Mouse (Mus musculus): ENCODE results near the gene Bora.
A peak's percentile ranks its signal among the peaks of the same experiment; 100 is the strongest.

Bora gene

DNA sequence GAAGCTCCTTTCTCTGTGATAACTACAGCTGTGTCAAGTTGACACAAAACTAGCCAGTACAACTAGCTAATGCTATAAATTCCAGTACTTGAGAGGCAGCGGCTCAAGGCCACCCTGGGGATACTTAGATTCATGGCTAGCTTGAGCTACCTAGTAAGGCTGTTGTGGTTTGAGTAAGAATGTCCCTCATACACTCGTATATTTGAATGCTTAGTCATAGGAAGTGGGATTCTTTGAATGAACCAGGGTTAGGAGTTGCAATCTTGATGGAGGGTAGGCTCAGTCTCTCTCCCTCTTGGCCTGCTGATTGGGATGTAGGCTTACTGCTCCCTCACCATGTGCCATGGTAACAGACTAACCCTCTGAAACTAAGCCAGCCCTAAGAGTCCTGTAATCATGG is 17.1 kb downstream of the Bora start:
- no peak for DNase-seq (ENCODE audit: low spot score in 2 of 2)

DNA sequence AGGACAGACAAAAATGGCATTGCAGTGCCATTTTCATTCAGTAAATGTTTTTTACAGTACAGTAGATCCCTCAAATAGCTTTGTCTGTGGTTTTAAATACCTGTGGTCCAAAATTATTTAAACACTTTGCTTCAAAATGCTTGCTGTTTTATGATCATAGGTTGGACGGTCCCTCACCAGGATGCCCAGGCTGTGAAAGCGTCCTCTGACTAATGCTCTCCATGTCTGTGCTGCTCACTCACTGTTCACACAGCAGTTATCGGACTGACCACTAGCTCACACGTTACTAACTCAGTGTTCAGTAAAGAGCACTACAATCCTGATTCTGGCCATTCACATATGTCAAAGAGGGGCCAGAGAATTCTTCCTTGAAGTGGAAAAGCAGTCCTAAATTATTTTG is 25.1 kb downstream of the Bora start:
- no peak for DNase-seq (ENCODE audit: low spot score in 2 of 2)

GRCm38 (mm10) chr14:99088947-99089346 is 42.9 kb downstream of the Bora start:
- DNase-seq (ENCODE audit: low spot score in 2 of 2): no peak

- DNase-seq (ENCODE audit: low spot score in 2 of 2): peak; percentile 99
Observed at GRCm38 (mm10) chr14:99099267-99099966, 53.4 kb downstream of the Bora start, which contains the start of the genes Pibf1 and Dis3. Gene Pibf1 (plus strand): TSS chr14:99099424. Gene Dis3 (minus strand): TSS chr14:99099770.

GRCm38 (mm10) chr14:99099967-99100587 is 54.1 kb downstream of the Bora start:
- DNase-seq (ENCODE audit: low spot score in 2 of 2): no peak

- DNase-seq (ENCODE audit: low spot score in 2 of 2): no peak
Observed at GRCm38 (mm10) chr14:99103050-99103449, 57.0 kb downstream of the Bora start.

DNA sequence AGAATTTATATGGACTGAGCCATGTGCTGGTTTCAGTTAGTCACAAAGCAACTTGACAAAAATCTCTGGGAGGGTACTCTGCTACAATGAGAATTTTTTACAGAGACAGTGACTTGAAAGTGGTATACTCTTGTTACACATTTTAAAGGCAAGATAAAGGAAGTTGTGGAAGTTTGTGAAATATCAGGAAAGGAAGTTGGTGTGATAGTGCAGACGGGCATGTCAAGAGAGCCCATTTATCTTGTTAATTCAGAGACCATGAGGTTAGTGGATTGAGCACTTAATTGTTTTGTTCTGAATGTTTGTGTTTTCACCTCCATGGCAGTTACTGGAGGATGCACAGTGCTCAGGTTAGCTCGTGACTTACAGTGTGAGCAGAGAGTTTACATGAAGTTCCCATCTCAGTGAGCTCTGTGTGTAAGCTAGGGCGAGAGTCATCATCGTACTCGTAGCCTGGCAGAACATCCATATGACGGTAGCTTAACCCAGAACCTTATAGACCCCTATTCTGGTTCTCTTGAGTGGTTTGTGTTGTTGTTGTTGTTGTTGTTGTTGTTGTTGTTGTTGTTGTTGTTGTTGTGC is 58.6 kb downstream of the Bora start:
- no peak for DNase-seq (ENCODE audit: low spot score in 2 of 2)

GRCm38 (mm10) chr14:99106671-99107070 is 60.6 kb downstream of the Bora start:
- DNase-seq (ENCODE audit: low spot score in 2 of 2): no peak

- DNase-seq (ENCODE audit: low spot score in 2 of 2): no peak
Observed at GRCm38 (mm10) chr14:99107631-99108187, 61.7 kb downstream of the Bora start.

DNA sequence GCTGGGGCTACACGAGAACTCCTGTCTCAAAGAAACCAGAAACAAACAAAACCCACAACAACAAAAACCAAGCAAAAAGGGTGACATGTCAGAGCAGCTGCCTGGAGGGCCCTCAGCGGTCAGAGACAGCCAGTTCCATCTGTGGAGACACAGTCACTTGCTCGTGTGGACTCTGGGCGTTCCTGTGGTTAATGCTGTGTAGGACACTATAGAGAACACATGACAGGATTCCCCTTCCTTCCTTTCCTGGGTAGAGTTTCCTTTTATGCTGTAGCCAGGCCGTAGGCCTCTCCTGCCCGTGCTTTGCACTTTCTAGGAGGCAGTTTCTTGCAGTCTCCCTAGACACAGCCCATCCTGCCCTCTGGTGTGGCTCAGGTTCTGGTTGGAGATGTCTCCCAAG is 62.7 kb downstream of the Bora start:
- DNase-seq (ENCODE audit: low spot score in 2 of 2): no peak

DNA sequence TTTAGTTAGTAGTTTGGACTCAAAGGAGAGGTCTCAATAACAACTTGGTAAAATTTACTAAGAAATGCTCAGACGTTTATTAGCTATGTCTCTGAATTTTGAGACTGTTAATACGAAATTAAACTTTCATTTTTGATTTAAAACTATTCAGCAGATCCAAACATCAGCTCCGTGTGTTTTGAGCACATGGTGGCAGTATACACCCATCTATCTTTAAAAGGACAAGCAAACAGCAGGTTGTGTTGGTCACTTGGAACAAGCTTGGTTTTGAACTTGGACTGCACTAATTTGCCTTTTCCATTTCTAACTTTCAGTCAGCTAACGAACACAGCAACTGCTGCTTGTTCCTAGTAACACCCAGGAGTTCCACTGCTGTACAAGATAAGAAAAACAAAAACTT is 71.6 kb downstream of the Bora start:
- DNase-seq (ENCODE audit: low spot score in 2 of 2): no peak

GRCm38 (mm10) chr14:99121584-99122339 is 75.7 kb downstream of the Bora start:
- DNase-seq (ENCODE audit: low spot score in 2 of 2): no peak

DNA sequence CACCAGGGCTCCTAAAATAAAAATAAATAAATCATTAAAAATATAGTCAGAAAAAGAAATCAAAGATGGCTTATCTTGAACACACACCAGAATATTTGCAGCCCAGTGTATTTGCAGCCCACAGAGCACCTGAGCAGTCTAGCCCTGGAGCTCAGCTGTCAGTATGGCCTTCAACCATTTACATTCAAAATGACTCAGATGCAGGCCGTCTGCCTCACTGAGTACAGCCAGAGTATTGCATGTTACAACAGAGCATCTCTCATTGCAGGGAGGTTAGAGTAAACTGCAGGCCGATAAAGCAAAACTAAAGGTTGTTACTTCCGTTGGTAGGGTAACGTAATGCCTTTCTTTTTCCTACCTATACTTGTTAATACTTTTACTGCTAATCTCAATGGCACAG is 78.1 kb downstream of the Bora start:
- DNase-seq (ENCODE audit: low spot score in 2 of 2): no peak
